Mouse (Mus musculus) layer of hippocampus, postnatal 10 days (tissue): ENCODE measurements at regions not wholly inside any gene's neighbourhood (a gene's known extent, or its start where the extent isn't known, plus 50 kb on each side); places are given as distances from the start of the nearest gene placed in this dataset.
A peak's percentile ranks its signal among the peaks of the same experiment; 100 is the strongest.
"Not testable (repeated sequence)": the region's sequence is repeated elsewhere in the genome, so short reads cannot be mapped to it uniquely, and the experiment has no call there.

ENCODE experiments used
- DNase-seq, 2 experiments: peaks; one replicate each; pipeline ENCODE4 v3.0.0; 2021; ENCODE audit warnings: low spot score in 2 of 2

- peak; percentile 86 to 88 for DNase-seq
Measured at GRCm38 (mm10) chr9:32940111-32940813, 304.2 kb downstream of the Ets1 start.

GRCm38 (mm10) chr9:32940919-32941767 lies 305.1 kb downstream of the Ets1 start:
- DNase-seq = no peak

- no peak for DNase-seq
Measured at GRCm38 (mm10) chr9:32941768-32942030, 305.7 kb downstream of the Ets1 start.

GRCm38 (mm10) chr9:32947221-32947620 lies 311.2 kb downstream of the Ets1 start:
- no peak for DNase-seq

GRCm38 (mm10) chr9:32949036-32949435 lies 313.0 kb downstream of the Ets1 start:
- DNase-seq = no peak

GRCm38 (mm10) chr9:32958716-32959115 lies 322.7 kb downstream of the Ets1 start:
- no peak for DNase-seq

- DNase-seq = not testable (repeated sequence)
Measured at GRCm38 (mm10) chr9:32959468-32959867, 323.4 kb downstream of the Ets1 start.

- no peak for DNase-seq
Measured at GRCm38 (mm10) chr9:32962679-32963205, 326.7 kb downstream of the Ets1 start.

- DNase-seq = no peak
Measured at GRCm38 (mm10) chr9:32968446-32968845, 332.4 kb downstream of the Ets1 start.

GRCm38 (mm10) chr9:32971421-32971820 lies 335.4 kb downstream of the Ets1 start:
- no peak for DNase-seq

GRCm38 (mm10) chr9:32971926-32972325 lies 335.9 kb downstream of the Ets1 start:
- no peak for DNase-seq

- no peak for DNase-seq
Measured at GRCm38 (mm10) chr9:32972431-32973052, 336.5 kb downstream of the Ets1 start.

- DNase-seq = no peak
Measured at GRCm38 (mm10) chr9:32977732-32978131, 341.7 kb downstream of the Ets1 start.

GRCm38 (mm10) chr9:32980846-32981245 lies 344.8 kb downstream of the Ets1 start:
- no peak for DNase-seq

- no peak for DNase-seq
Measured at GRCm38 (mm10) chr9:32983182-32983581, 347.2 kb downstream of the Ets1 start.

GRCm38 (mm10) chr9:32986836-32987673 lies 351.0 kb downstream of the Ets1 start:
- no peak for DNase-seq

- no peak for DNase-seq
Measured at GRCm38 (mm10) chr9:32989006-32989405, 353.0 kb downstream of the Ets1 start.

GRCm38 (mm10) chr9:32998323-32998722 lies 362.3 kb downstream of the Ets1 start:
- DNase-seq = no peak

- DNase-seq = no peak
Measured at GRCm38 (mm10) chr9:33000691-33001164, 364.7 kb downstream of the Ets1 start.

GRCm38 (mm10) chr9:33001165-33001949 lies 365.3 kb downstream of the Ets1 start:
- no peak for DNase-seq
